Mouse (Mus musculus) left cerebral cortex, postnatal 4 days (tissue): ENCODE data around the gene Gm21970. TPM values are rescaled to one million over a fixed set of nuclear protein-coding genes. Genes with fewer than 3 reads are reported as not detected.
"Not testable (repeated sequence)": the region's sequence is repeated elsewhere in the genome, so short reads cannot be mapped to it uniquely, and the experiment has no call there.

Experiments used
- DNase-seq: peaks from one replicate; pipeline ENCODE4 v3.0.0-alpha.2; 2022
- intact Hi-C: fragments of 180-260 bp; cut with DNase I; formaldehyde crosslinking; loops from one replicate; pipeline ENCODE4 v1.15.1; 2025
- total RNA-seq, 2 experiments: library from RNA; stranded (reverse); gene quantifications; 2 replicates each; pipeline ENCODE4 v1.2.3; 2021

The Gm21970 gene
- total RNA-seq, 2 experiments from 2014 or later, result not detected

DNA sequence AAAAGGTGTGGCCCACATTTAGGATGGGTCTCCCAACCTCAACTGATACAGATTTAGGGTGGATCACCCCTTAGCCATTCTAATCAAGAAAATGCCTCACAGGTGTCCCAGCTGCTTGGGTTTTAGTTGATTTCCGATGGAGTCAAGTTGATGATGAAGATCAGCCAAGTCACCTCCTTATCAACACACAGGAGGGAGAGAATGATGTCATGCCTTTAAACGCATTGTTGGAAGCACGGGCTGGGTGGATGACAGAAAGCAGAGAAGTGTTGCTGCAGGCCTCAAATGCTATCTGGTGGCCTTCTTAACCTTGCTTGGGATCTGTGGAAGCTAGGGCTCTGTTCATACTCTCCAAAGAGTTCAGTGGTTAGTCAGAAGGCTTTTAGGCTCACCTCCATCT is 42.6 kb downstream of the Gm21970 start:
- intact Hi-C loops, result no loop called here

DNA sequence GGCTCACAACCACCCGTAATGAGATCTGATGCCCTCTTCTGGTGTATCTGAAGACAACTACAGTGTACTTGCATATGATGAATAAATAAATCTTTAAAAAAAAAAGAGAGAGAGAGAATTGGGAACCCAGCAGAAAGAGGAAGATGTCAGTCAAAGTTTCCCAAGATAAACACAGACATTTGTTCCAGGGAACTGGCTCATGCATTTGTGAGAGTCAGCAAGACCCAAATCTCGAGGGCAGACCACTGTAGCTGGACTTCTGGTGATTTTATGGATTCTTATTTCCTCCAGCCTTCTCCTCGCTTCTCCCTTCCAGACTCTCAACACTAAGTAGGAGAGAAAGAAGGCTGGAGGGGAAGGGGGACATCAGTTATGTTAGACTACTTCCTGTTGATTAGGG is 46.6 kb downstream of the Gm21970 start:
- intact Hi-C loops, result no loop called here
- DNase-seq, result no peak

More for the DNA sequence above, 42.6 kb downstream of the Gm21970 start:
- no peak for DNase-seq

DNA sequence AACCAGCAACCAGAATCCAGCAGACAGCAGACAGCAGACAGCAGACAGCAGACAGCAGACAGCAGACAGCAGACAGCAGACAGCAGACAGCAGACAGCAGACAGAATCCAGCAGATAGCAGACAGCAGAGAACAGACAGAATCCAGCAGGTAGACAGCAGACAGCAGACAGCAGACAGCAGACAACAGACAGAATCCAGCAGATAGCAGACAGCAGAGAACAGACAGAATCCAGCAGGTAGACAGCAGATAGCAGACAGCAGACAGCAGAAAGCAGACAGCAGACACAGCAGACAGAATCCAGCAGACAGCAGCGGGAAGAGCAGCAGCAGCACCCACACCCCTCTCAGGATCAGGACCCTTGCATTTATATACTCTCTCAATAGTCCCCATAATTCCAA is 47.1 kb downstream of the Gm21970 start:
- intact Hi-C loops, DNase-seq: not testable (repeated sequence)

DNA sequence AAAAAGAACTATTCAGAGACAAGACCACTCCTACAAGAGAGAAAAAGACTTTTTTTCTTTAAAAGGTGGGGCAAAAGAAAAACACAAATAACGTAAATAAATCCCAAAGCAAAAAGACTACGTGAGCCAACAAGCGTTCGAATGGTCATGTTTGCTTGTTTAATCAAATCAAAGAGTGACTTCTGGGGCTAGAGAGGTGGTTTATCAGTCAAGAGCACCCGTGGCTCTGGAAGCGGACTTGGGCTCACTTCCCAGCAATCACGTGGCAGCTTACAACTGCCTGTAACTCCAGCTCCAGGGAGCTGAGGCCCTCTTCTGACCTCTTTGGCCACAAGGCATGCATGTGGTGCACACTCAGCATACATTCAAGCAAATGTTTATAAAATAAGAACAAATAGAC is 49.8 kb downstream of the Gm21970 start:
- intact Hi-C loops, result no loop called here
- DNase-seq, result peak; percentile 22

DNA sequence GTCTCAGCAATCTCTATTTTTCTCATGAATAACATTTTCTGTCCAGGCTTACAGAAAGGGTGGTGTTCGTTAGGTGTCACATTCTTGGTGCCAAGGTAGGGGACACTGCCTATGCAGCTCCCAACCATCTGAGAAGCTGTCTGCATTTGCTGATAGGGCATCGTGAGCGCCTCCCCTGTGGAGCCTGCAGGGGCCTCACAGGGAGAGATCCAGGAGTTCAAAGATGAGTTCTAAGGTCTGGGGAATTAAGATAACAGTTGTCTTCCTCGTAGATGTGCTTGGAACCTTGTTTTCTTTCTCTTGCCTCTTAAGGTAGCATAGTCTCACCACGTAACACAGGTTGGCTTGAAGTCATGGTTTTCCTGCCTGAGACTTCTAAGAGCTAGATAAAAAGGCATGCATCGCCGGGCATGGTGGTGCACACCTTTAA is 50.3 kb downstream of the Gm21970 start:
- DNase-seq, result no peak
- intact Hi-C loops, result no loop called here

DNA sequence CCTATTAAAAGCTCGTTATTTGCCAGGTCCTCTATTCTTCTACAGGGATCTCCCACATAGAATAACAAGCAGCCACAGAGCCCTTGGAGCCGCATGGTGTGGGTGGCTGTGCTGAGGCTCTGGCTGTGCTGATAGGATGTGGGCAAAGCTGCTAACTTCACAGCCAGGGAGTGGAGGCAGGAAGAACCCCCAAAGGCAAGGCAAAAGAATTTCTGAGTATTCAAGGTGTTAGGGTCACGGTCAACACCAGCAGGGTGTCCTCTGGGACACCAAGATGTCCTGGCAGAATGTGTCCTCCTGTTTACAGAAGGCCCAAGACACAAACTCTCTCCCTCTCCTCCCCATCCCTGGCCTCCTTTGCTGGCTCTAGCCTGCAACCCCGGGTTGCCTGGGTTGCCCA is 50.9 kb downstream of the Gm21970 start:
- DNase-seq, result no peak
- intact Hi-C loops, result no loop called here

DNA sequence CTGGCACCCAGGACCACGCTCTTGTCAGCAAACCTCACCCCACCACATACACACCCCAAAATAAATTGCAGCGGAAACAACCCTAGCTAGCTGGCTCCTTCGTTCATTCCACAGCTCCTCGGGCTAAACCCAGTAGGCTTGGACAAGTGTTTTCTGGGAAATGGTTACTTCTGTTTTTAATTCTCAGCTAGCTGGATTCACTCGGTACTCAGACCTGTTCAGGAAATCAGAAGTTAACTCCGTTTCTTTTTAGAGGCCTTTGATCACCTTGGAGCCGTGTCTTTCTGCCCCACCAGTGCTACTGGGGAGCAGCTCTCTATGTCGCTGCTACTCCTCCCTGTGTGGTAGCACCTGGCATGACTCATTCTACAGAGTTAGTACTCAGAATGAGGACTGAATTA is 51.7 kb downstream of the Gm21970 start:
- intact Hi-C loops, result no loop called here
- DNase-seq, result no peak

DNA sequence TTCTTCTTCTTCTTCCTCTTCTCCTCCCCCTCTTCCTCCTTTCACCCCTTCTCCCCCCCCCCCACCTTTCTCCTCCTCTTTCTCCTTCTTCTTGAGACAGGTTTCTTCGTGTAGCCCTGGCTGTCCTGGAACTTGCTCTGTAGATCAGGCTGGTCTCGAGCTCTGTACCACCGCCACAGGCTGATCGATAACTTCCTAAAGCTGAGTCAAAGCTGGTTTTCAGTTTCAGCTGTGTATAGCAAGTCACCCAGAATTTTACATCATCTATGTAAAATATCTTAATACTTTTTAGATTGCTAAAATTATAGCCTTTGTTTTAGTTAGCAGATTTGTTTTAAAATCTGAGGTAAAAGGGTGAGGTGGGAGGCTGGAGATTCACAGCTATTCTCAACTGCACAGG is 53.3 kb downstream of the Gm21970 start:
- no peak for DNase-seq
- intact Hi-C loops, result no loop called here

DNA sequence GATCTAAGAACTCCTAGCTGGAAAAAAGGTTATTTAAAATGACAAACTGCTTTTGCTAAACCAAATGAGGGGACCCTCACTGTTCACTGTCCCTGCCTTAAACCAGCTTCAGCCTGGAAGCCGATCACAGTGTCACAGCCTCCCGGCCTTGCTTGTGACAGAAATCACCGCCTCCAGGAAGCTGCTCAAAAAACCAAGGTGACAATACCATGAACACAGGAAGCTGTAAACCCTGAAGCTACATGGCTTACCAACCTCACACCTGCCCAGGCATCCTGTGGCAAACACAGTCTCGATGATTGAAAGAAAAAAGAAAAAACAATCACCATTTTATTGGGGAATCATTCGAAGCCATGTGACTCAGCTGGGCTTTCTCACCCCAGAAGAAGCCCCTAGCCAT is 54.0 kb downstream of the Gm21970 start:
- intact Hi-C loops, result no loop called here
- DNase-seq, result no peak

DNA sequence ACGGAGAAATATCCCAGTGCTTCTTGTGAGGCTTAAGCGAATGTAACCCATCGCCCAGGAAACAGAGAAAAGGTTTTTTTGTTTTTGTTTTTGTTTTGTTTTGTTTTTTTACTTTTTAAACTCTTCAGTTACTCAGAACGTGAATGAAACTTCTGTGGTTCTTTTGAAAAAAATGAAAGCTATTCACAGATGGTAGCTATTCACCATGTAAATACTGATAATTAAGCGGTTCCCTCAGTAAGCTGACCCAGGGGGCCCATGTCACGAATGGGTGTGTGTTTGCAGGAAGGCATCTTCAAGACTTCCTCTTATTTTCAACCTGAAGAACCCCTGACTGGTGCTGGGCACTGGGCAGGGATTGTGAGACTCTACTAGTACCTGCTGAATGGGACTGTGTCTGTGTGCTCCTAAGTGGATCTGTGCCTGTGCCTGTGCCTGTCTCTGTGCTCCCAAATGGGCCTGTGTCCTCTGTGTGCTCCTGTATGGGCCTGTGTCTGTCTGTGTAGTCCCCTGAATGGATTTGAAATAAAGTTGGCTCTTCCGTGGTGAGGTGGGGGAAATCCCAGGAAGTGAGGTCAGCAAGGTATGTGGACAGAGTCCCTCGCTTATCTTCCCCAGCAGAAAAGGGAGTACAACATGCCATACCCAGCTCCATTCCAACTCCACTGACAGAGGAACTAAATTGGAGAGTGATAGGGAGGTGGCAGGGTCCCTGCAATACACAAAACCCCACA is 55.4 kb downstream of the Gm21970 start:
- intact Hi-C loops, result no loop called here
- DNase-seq, result no peak

DNA sequence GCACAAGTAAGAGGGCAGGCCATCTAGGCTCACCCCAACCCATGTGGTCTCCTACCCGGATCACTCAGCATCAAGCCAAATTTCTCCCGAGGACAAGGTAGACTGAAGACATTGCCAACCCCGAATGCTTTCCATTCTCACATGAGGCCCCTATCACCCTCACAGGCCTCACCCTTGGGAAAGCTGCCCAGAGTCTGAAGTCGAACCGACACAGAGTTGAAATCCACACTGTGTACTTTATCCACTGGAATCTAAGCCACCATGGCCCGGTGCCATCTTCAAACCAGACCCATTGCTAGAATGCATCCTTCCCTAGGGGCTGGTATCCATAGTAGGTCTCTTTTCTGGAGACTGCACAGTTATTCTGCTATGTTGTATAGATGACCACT is 56.0 kb downstream of the Gm21970 start:
- intact Hi-C loops, result no loop called here
- DNase-seq, result no peak

DNA sequence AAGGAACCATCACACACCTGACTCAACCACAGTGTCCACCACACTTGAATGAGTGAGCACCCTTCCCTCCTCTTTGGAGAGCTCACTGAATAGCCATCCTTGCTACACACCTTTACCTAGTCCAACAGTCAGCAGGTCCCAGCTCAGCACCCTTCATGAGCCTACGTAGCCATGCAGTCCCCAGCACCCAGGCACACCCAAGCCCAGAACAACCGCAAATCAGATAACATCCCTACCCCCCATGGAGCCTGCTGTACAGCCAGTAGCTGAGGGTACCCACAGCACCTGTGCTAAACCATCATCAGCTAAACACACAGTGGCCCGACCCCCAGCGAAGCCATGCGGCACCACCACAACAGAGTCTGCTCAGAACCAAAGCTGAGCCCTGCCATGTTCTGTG is 56.6 kb downstream of the Gm21970 start:
- no peak for DNase-seq
- intact Hi-C loops, result no loop called here

DNA sequence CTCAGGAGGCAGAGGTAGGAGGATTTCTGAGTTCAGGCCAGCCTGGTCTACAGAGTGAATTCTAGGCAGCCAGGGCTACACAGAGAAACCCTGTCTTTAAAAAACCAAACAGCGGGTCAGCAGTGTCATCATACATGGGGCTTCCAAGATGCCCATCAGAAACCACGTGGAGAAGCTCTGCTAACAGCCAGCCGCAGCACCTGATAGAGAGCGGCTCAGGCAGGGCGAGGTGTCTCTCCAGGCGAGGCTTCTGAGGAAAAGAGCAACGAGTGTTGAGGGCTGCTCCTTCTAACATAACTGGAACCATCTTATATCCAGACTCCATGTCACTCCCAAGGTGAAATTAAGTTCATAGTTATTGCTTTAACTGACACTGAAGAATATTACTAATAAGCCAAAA is 57.4 kb downstream of the Gm21970 start:
- DNase-seq, result no peak
- intact Hi-C loops, result no loop called here

DNA sequence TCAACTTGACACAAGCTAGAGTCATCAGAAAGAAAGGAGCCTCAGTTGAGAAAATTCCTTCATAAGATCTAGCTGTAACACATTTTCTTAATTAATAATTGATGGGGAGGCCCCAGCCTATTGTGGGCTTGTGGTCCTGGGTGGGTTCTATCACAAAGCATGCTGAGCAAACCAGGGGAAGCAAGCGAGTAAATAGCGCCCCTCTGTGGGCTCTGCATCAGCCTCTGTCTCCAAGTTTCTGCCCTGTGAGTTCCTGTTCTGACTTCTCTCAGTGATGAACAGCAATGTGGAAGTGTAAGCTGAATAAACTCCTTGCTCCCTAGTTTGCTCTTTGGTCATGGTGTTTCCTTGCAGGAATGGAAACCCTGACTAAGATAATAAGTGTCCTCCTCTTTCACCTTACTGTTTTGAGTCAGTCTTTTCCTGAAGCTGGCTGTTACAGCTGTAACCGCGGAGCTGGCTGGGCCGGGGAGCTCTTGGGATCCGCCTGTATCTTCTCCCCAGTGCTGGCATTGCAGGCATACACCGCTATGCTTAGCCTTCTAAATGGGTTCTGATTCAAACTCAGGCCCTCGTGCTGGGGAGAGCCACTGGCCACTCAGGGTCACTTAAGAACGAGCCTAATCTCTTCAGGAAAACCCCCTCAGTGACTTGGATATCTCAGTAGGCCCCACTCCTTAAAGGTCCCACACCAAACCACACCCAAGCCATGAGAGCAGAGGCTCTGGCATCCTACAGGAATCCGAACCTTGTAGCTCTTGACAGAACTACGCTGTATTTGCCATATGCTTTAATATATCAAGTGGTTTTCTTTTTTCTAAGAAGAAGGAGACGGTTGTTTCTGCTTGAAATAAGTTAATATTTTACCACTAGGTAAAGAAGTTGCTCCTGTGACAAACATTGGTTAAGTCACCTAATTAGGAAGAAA is 58.9 kb downstream of the Gm21970 start:
- DNase-seq, result no peak
- intact Hi-C loops, result no loop called here

DNA sequence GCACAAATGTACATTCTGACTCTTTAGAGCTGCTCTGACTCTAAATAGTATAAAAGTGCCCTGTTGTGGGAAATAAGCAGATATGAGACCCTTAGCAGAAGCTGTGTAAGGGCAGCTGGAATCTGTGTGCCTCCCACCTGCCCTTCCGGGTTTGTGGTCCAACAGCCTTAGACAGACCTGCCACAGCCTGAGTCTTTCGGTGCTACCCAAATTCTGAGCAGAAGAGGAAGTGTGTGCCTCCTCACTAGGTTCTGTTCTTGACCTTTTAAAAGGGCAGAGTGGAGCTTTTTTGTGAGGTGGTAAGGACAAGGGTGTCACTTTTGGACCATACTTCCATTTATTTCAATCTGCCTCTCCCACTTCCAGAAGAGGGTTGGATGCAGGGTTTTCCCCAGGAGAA is 60.4 kb downstream of the Gm21970 start:
- no peak for DNase-seq
- intact Hi-C loops, result no loop called here

DNA sequence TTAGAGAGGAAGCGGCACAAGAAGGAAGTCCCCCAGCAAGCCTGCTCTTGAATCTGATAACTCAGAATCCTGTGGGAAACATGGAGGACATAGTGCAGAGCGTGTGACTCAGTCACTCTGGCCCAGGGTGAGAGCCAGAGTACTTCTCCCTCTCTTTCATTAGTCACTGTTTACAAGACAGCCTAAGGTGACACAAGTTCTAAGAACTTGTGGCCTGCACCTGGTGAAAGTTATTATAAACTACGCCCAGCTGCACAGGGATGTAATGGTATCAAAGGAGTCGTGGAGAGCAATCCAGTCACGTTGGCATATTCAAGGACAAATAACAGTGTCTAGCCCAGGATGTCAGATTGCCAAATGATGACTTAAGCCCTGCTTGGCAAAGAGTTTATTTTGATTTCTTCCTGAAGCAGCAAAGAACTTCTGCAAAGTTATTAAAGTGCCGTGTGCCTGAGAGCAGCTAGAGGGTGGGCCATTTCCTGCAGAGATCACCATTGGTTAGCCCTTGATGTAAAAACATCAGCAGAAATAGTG is 60.9 kb downstream of the Gm21970 start:
- DNase-seq, result no peak
- intact Hi-C loops, result no loop called here

DNA sequence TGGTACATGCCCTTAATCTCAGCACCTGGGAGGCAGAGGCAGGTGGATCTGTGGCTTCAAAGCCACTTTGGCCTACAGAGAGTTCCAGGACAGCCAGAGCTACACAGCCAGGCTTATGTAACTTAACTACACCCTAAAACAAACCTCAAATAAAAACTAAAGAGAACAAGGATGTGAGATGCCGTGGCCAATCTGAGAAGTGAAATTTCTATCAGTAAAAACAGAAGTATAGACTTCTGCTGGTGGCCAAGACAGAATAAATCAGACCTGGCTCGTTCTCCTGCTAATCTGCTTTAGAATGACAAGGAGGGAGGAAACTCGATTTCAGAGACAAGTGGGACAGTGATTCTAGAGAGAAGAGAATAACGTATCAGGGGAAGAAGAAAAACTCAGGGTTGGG is 64.3 kb downstream of the Gm21970 start:
- intact Hi-C loops, result no loop called here
- no peak for DNase-seq

DNA sequence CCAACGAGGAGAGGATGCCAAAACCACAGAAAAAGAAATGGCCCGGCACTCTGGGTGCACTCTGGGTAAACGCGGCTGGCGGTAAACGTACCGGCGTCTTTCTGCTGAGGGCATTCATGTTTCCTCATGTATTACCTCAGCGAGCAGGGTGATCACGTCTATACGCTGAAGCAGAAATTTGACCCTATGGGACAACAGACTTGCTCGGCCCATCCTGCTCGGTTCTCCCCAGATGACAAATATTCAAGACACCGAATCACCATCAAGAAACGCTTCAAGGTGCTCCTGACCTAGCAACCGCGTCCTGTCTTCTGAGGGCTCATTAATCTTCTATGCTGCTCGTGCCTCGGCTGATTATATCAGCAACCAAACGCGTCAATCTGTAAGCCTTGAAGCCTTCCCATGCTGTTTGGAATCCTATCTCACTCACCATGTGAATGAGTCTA is 66.8 kb downstream of the Gm21970 start:
- no peak for DNase-seq
- intact Hi-C loops, result no loop called here

DNA sequence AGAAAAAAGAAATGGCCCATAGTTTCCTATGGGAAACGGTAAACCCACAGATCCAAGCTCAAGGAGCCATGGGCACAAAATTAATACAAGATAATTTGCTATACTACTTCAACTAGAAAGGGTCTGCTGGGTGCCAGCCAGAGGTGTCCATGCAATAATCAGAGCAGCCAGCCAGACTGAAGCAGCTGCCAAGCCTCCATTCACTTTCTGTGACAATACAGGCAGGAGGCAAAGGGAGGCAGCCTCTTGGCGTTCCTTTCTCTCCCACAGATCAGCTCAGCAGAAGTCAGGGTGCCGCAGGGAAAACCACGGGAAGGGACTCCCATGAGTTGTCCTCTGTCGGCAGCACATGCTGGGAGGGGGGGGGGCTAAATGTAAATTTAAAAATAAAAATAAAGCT is 67.5 kb downstream of the Gm21970 start:
- DNase-seq, result peak; percentile 76
- intact Hi-C loops, result no loop called here

DNA sequence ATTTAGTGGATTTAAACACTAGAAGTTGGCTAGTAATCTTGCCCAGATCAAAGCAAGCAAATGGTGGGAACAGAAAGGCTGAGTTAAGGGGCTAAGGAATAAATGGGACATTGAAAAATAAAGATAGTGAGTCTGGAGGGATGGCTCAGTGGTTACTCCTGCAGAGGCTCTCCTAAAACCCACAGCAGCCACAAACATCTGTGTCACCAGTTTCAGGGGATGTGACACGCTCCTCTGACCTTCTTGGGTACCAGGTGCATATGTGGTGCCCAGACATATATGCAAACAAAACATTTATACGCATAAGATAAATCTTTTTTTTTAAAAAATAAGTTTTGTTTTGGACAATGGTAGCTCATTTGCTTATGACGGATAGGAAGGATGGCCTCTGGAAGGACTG is 67.9 kb downstream of the Gm21970 start:
- intact Hi-C loops, result no loop called here
- DNase-seq, result no peak

DNA sequence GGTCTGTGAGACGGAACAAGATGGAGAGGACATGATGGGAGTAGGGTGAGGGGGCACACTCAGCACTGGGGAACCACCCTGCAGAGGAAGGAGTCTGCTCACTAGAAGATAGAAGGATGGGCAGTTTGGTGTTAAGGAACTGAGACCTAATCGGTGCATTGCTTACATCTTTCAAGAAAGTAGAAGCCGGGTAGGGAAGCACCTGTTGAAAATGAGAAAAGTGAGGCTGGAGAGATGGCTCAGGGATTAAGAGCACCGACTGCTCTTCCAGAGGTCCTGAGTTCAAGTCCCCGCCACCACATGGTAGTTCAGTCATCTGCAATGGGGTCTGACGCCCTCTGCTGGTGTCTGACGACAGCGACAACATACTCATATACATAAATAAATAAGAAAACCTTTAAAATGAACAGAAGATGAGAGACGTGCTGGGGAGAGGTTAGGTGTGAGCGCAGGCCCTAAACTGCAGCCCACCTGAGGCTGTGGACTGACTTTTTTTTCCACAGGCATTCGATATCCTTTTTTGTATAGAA is 68.4 kb downstream of the Gm21970 start:
- no peak for DNase-seq
- intact Hi-C loops, result no loop called here
